In genomic region chr14:22800871-22801636, GRCm38 (mm10) we compare ENCODE assay signal across 11 mouse cellular contexts.
A peak's percentile ranks its signal among the peaks of the same experiment; 100 is the strongest.
DNase-seq lines count a peak whose midpoint lies in the region; ATAC-seq and TF ChIP-seq lines count a peak whose summit lies in the region.
"Had no signal": no experiment of that assay in that cellular context is flagged by ENCODE, and none has a peak within 500 bp of the region (broad histone marks: within the 10 kb centered on the region; RNA-seq: fewer than 3 reads in every experiment).

No protein-coding gene starts in this region.

- dilution Hi-C loops in CH12.LX (cut with MboI; ENCODE audit: extremely low pct_ligation_motif_present, extremely low pct_unique_long_range_greater_than_20kb, low sequenced_read_pairs), result no loop called here

- no peak for TF ChIP-seq RAD21 in CH12.LX (IDR thresholded peaks at IDR 0.05; ENCODE audit: low read depth, low read length)

- no peak overlapping the region for H3K4me2 ChIP-seq in liver, embryonic 13.5 days
- H3K4me2 ChIP-seq in liver, embryonic 11.5 days, result no peak overlapping the region
- H3K4me2 ChIP-seq in CH12.LX (ENCODE audit: insufficient read depth, low read depth, poor library complexity, severe bottlenecking), result no peak overlapping the region; the same call in 1 of the 2 replicates
- H3K4me2 ChIP-seq: forebrain, embryonic 15.5 days had no signal

- H3K27me3 ChIP-seq in liver, embryonic 13.5 days, result no peaks in the 10 kb centered on the region
- H3K27me3 ChIP-seq in liver, embryonic 11.5 days (replicated peaks; ENCODE audit: control insufficient read depth, insufficient read depth, low read length), result no peaks in the 10 kb centered on the region
- no peaks in the 10 kb centered on the region for H3K27me3 ChIP-seq in CH12.LX (replicated peaks)

- H3K27ac ChIP-seq in liver, embryonic 13.5 days, result no peak overlapping the region
- no peak overlapping the region for H3K27ac ChIP-seq in liver, embryonic 11.5 days (ENCODE audit: low read depth, low read length)
- H3K27ac ChIP-seq in CH12.LX (ENCODE audit: insufficient read depth, low read depth), result no peak overlapping the region
- no peak overlapping the region for H3K27ac ChIP-seq in left cerebral cortex, adult 2 months
- H3K27ac ChIP-seq: forebrain, embryonic 15.5 days had no signal

- WGBS in liver, embryonic 13.5 days (ENCODE audit: insufficient replicate concordance), result 59% methylated on average over 13 of the region's 13 CpGs
- 74% methylated on average over 13 of the region's 13 CpGs for WGBS in liver, embryonic 11.5 days

- no peak for TF ChIP-seq POLR2A in CH12.LX (IDR thresholded peaks at IDR 0.05; ENCODE audit: low read depth, low read length)

- TF ChIP-seq CTCF in CH12.LX (conservative IDR thresholded peaks at IDR 0.05 in 1 of 2, IDR thresholded peaks at IDR 0.05 in 1 of 2; ENCODE audit: low read depth in 2 of 2, low read length in 2 of 2), result no peak
- TF ChIP-seq CTCF in left cerebral cortex, adult 2 months (IDR thresholded peaks at IDR 0.05), result no peak

- no peak overlapping the region for H3K9ac ChIP-seq in liver, embryonic 13.5 days
- H3K9ac ChIP-seq in liver, embryonic 11.5 days (ENCODE audit: low read depth, low read length), result no peak overlapping the region
- no peak overlapping the region for H3K9ac ChIP-seq in CH12.LX (ENCODE audit: insufficient read depth, low read depth)
- H3K9ac ChIP-seq: forebrain, embryonic 15.5 days had no signal

- H3K4me3 ChIP-seq in liver, embryonic 13.5 days (replicated peaks), result no peak overlapping the region
- no peak overlapping the region for H3K4me3 ChIP-seq in liver, embryonic 11.5 days (ENCODE audit: low read depth, low read length)
- H3K4me3 ChIP-seq in CH12.LX (replicated peaks in 1 of 3; ENCODE audit: low read depth in 2 of 3, low read length in 2 of 3, poor library complexity in 1 of 3), result peak overlapping the region in 2 of 3 experiments; percentile 5 to 16
- no peak overlapping the region for H3K4me3 ChIP-seq in left cerebral cortex, adult 2 months
- H3K4me3 ChIP-seq: forebrain, embryonic 15.5 days had no signal

- H3K9me3 ChIP-seq in liver, embryonic 13.5 days (replicated peaks), result no peaks in the 10 kb centered on the region
- no peaks in the 10 kb centered on the region for H3K9me3 ChIP-seq in liver, embryonic 11.5 days (ENCODE audit: control insufficient read depth, low read length)
- no peaks in the 10 kb centered on the region for H3K9me3 ChIP-seq in CH12.LX (replicated peaks; ENCODE audit: low read length)
- H3K9me3 ChIP-seq: forebrain, embryonic 15.5 days had no signal

- intact Hi-C loops in left cerebral cortex, adult 2 months (cut with DNase I), result loop anchor here (10.0 kb wide), 1 partner anchor 64 kb away; no protein-coding TSS in a partner anchor

- no peak for TF ChIP-seq EP300 in CH12.LX (IDR thresholded peaks at IDR 0.05; ENCODE audit: low read length)

- ATAC-seq in liver, embryonic 13.5 days (ENCODE audit: low read depth), result peak; percentile 23; the same call in 1 of the 2 replicates
- ATAC-seq in liver, embryonic 11.5 days (replicated peaks; ENCODE audit: low FRiP score), result no peak
- ATAC-seq in hematopoietic stem cell, adult 5-6 weeks (replicated peaks in 1 of 2; ENCODE audit: insufficient read depth in 1 of 2, low FRiP score in 2 of 2, low TSS enrichment in 1 of 2, low read depth in 1 of 2, poor library complexity in 2 of 2, severe bottlenecking in 2 of 2), result peak; percentile 95 to 98
- ATAC-seq in activated CD4-positive, CD25-positive, alpha-beta regulatory T cell, adult 4 months, result no peak
- ATAC-seq: forebrain, embryonic 15.5 days had no signal

- H3K4me1 ChIP-seq in liver, embryonic 13.5 days (replicated peaks), result 0 out of 2 replicates have a peak, but pooled peaks cover 6% of the 10 kb centered on the region
- no peaks in the 10 kb centered on the region for H3K4me1 ChIP-seq in liver, embryonic 11.5 days (replicated peaks; ENCODE audit: control insufficient read depth, insufficient read depth, low read length)
- H3K4me1 ChIP-seq in CH12.LX (ENCODE audit: control insufficient read depth in 1 of 2, insufficient read depth in 2 of 2), result peaks cover 3 to 19% of the 10 kb centered on the region in 2 experiments; a peak in 3 of 4 replicates
- H3K4me1 ChIP-seq: forebrain, embryonic 15.5 days had no signal

- no peaks in the 10 kb centered on the region for H3K36me3 ChIP-seq in liver, embryonic 13.5 days
- H3K36me3 ChIP-seq in liver, embryonic 11.5 days (ENCODE audit: control insufficient read depth, insufficient read depth, low read length), result no peaks in the 10 kb centered on the region
- H3K36me3 ChIP-seq in CH12.LX (replicated peaks in 1 of 2; ENCODE audit: control insufficient read depth in 1 of 2, insufficient read depth in 1 of 2, low read length in 1 of 2), result no peaks in the 10 kb centered on the region
- H3K36me3 ChIP-seq: forebrain, embryonic 15.5 days had no signal

- H3K79me2 ChIP-seq in CH12.LX (replicated peaks; ENCODE audit: control insufficient read depth, extremely low read depth, insufficient read depth, poor library complexity, severe bottlenecking), result no peaks in the 10 kb centered on the region

- in situ Hi-C loops in CH12.LX (cut with MboI; ENCODE audit: low pct_ligation_motif_present, low pct_unique_long_range_greater_than_20kb, low sequenced_read_pairs), result loop anchor here (25.0 kb wide), 1 partner anchor 236 kb away; no protein-coding TSS in a partner anchor

- no peak for DNase-seq in liver, embryonic 13.5 days
- no peak for DNase-seq in liver, embryonic 11.5 days (ENCODE audit: low spot score)
- peak; percentile 83 for DNase-seq in CH12.LX (ENCODE audit: extremely low read depth)
- peak; percentile 70 to 82 for DNase-seq in kidney, postnatal 4 days
- no peak for DNase-seq in left cerebral cortex, adult 2 months (ENCODE audit: extremely low spot score in 1 of 2, low spot score in 2 of 2)
- DNase-seq in testis, postnatal 14 days (ENCODE audit: low spot score), result no peak
- DNase-seq: adrenal gland, adult 8-10 months; cerebellum, postnatal 36 days had no signal

TF ChIP-seq in CH12.LX, 34 proteins besides CTCF, POLR2A, EP300 and RAD21:
- peak; percentile 14; the same call in 1 of the 2 replicates for TF ChIP-seq JUN (IDR thresholded peaks at IDR 0.05; ENCODE audit: insufficient read depth, low read depth, low read length)
- no peak for TF ChIP-seq ZC3H11A (IDR thresholded peaks at IDR 0.05; ENCODE audit: low read depth, low read length)
- TF ChIP-seq UBTF (IDR thresholded peaks at IDR 0.05; ENCODE audit: low read depth, low read length), result no peak
- TF ChIP-seq CHD1 (IDR thresholded peaks at IDR 0.05; ENCODE audit: low read depth, low read length), result no peak
- TF ChIP-seq ELF1 (IDR thresholded peaks at IDR 0.05; ENCODE audit: low read depth, low read length), result peak; percentile 39; the same call in 1 of the 2 replicates
- no peak for TF ChIP-seq USF1 (IDR thresholded peaks at IDR 0.05; ENCODE audit: low read depth, low read length)
- TF ChIP-seq ETS1 (conservative IDR thresholded peaks at IDR 0.05; ENCODE audit: low read depth, low read length), result peak; percentile 39
- TF ChIP-seq ZKSCAN1 (IDR thresholded peaks at IDR 0.05; ENCODE audit: borderline replicate concordance, low read depth, low read length), result no peak
- TF ChIP-seq MXI1 (IDR thresholded peaks at IDR 0.05; ENCODE audit: low read depth, low read length), result no peak

Comparison
In these comparisons a context has a peak if more than half of its experiments do, and no peak if none do; other contexts are left out.
1. ATAC-seq: peak in liver, embryonic 13.5 days (single experiment) and hematopoietic stem cell, adult 5-6 weeks (2 of 2); none in liver, embryonic 11.5 days (single experiment) and activated CD4-positive, CD25-positive, alpha-beta regulatory T cell, adult 4 months (single experiment).
2. DNase-seq: peak in CH12.LX (single experiment) and kidney, postnatal 4 days (2 of 2); none in liver, embryonic 13.5 days (single experiment), liver, embryonic 11.5 days (single experiment), left cerebral cortex, adult 2 months (0 of 2) and testis, postnatal 14 days (single experiment).
3. H3K4me3 ChIP-seq: peak in CH12.LX (2 of 3); none in liver, embryonic 13.5 days (single experiment), liver, embryonic 11.5 days (single experiment) and left cerebral cortex, adult 2 months (single experiment).